Mouse (Mus musculus): ENCODE results near the gene Bbs9. TPM values are rescaled to one million over a fixed set of nuclear protein-coding genes. Genes with fewer than 3 reads are reported as not detected.

Bbs9 gene
- total and polyA plus RNA-seq, 3 experiments, result 6.9 to 9.1 (median 7.8) TPM

GRCm38 (mm10) chr9:22767860-22768259 lies 292.3 kb downstream of the Bbs9 start:
- in situ Hi-C loops (cut with MboI; ENCODE audit: low pct_ligation_motif_present, low pct_unique_long_range_greater_than_20kb, low sequenced_read_pairs) (no loop called here), dilution Hi-C loops (cut with MboI; ENCODE audit: extremely low pct_ligation_motif_present, extremely low pct_unique_long_range_greater_than_20kb, low sequenced_read_pairs) (no loop called here)
- Histone ChIP-seq H3K36me3 (replicated peaks in 1 of 2; ENCODE audit: control insufficient read depth in 1 of 2, insufficient read depth in 1 of 2, low read length in 1 of 2) (no peaks in the 10 kb centered on the region), H3K27ac (ENCODE audit: insufficient read depth, low read depth) (no peak overlapping the region), H3K9ac (ENCODE audit: insufficient read depth, low read depth) (no peak overlapping the region), H3K27me3 (replicated peaks) (no peaks in the 10 kb centered on the region), H3K79me2 (replicated peaks; ENCODE audit: control insufficient read depth, extremely low read depth, insufficient read depth, poor library complexity, severe bottlenecking) (no peaks in the 10 kb centered on the region), H3K4me3 (replicated peaks in 1 of 3; ENCODE audit: low read depth in 2 of 3, low read length in 2 of 3, poor library complexity in 1 of 3) (no peak overlapping the region), H3K4me1 (ENCODE audit: control insufficient read depth in 1 of 2, insufficient read depth in 2 of 2) (peaks cover 3 to 27% of the 10 kb centered on the region in 2 experiments), H3K9me3 (replicated peaks; ENCODE audit: low read length) (peaks cover under 1% of the 10 kb centered on the region), H3K4me2 (ENCODE audit: insufficient read depth, low read depth, poor library complexity, severe bottlenecking) (no peak overlapping the region)
- no peak for TF ChIP-seq POLR2AphosphoS2 (IDR thresholded peaks at IDR 0.05; ENCODE audit: low read depth, low read length)
- no peak for TF ChIP-seq MAX (IDR thresholded peaks at IDR 0.05; ENCODE audit: low read length)
- TF ChIP-seq CTCF (conservative IDR thresholded peaks at IDR 0.05 in 1 of 2, IDR thresholded peaks at IDR 0.05 in 1 of 2; ENCODE audit: low read depth in 2 of 2, low read length in 2 of 2), result peak in 1 of 2 experiments; percentile 23; a peak in 2 of 4 replicates
- TF ChIP-seq HCFC1 (IDR thresholded peaks at IDR 0.05; ENCODE audit: low read depth, low read length), result no peak
- DNase-seq (ENCODE audit: extremely low read depth), result peak; percentile 8

GRCm38 (mm10) chr9:22771785-22772184 lies 296.3 kb downstream of the Bbs9 start:
- Histone ChIP-seq H3K27ac (ENCODE audit: insufficient read depth, low read depth) (no peak overlapping the region), H3K27me3 (replicated peaks) (no peaks in the 10 kb centered on the region), H3K4me3 (replicated peaks in 1 of 3; ENCODE audit: low read depth in 2 of 3, low read length in 2 of 3, poor library complexity in 1 of 3) (no peak overlapping the region), H3K79me2 (replicated peaks; ENCODE audit: control insufficient read depth, extremely low read depth, insufficient read depth, poor library complexity, severe bottlenecking) (no peaks in the 10 kb centered on the region), H3K4me2 (ENCODE audit: insufficient read depth, low read depth, poor library complexity, severe bottlenecking) (no peak overlapping the region), H3K36me3 (replicated peaks in 1 of 2; ENCODE audit: control insufficient read depth in 1 of 2, insufficient read depth in 1 of 2, low read length in 1 of 2) (no peaks in the 10 kb centered on the region), H3K4me1 (ENCODE audit: control insufficient read depth in 1 of 2, insufficient read depth in 2 of 2) (peaks cover 9 to 32% of the 10 kb centered on the region in 2 experiments), H3K9ac (ENCODE audit: insufficient read depth, low read depth) (no peak overlapping the region), H3K9me3 (replicated peaks; ENCODE audit: low read length) (peaks cover 6% of the 10 kb centered on the region)
- dilution Hi-C loops (cut with MboI; ENCODE audit: extremely low pct_ligation_motif_present, extremely low pct_unique_long_range_greater_than_20kb, low sequenced_read_pairs), result no loop called here
- TF ChIP-seq USF2 (conservative IDR thresholded peaks at IDR 0.05; ENCODE audit: low read depth, low read length), result no peak
- TF ChIP-seq MAFK (IDR thresholded peaks at IDR 0.05; ENCODE audit: insufficient replicate concordance, low read length), result no peak
- TF ChIP-seq POLR2A (IDR thresholded peaks at IDR 0.05; ENCODE audit: low read depth, low read length), result no peak
- TF ChIP-seq ZNF384 (IDR thresholded peaks at IDR 0.05; ENCODE audit: low read depth, low read length), result no peak
- TF ChIP-seq UBTF (IDR thresholded peaks at IDR 0.05; ENCODE audit: low read depth, low read length), result no peak
- no peak for TF ChIP-seq MAX (IDR thresholded peaks at IDR 0.05; ENCODE audit: low read length)
- no peak for TF ChIP-seq HCFC1 (IDR thresholded peaks at IDR 0.05; ENCODE audit: low read depth, low read length)
- TF ChIP-seq CTCF (conservative IDR thresholded peaks at IDR 0.05 in 1 of 2, IDR thresholded peaks at IDR 0.05 in 1 of 2; ENCODE audit: low read depth in 2 of 2, low read length in 2 of 2), result no peak
- TF ChIP-seq EP300 (IDR thresholded peaks at IDR 0.05; ENCODE audit: low read length), result no peak
- no peak for TF ChIP-seq TBP (conservative IDR thresholded peaks at IDR 0.05; ENCODE audit: low read depth, low read length)
- no peak for TF ChIP-seq JUND (conservative IDR thresholded peaks at IDR 0.05; ENCODE audit: low read depth, low read length)
- no peak for TF ChIP-seq MYC (IDR thresholded peaks at IDR 0.05; ENCODE audit: low read depth, low read length)
- TF ChIP-seq CHD2 (IDR thresholded peaks at IDR 0.05; ENCODE audit: low read length), result no peak
- no peak for TF ChIP-seq POLR2AphosphoS2 (IDR thresholded peaks at IDR 0.05; ENCODE audit: low read depth, low read length)
- TF ChIP-seq IRF4 (IDR thresholded peaks at IDR 0.05; ENCODE audit: low read depth, low read length), result no peak
- TF ChIP-seq NRF1 (IDR thresholded peaks at IDR 0.05; ENCODE audit: low read depth, low read length), result no peak
- TF ChIP-seq SIN3A (IDR thresholded peaks at IDR 0.05; ENCODE audit: low read length), result no peak
- DNase-seq (ENCODE audit: extremely low read depth), result no peak
- in situ Hi-C loops (cut with MboI; ENCODE audit: low pct_ligation_motif_present, low pct_unique_long_range_greater_than_20kb, low sequenced_read_pairs), result no loop called here
